Mouse (Mus musculus) hindbrain, embryonic 14.5 days (tissue): ENCODE measurements at regions not wholly inside any gene's neighbourhood (a gene's known extent, or its start where the extent isn't known, plus 50 kb on each side); places are given as distances from the start of the nearest gene placed in this dataset.

Experiments used
- ATAC-seq: fragments of 200-750 bp; cut with Nextera tagmentation; 2 replicates; pipeline ENCODE4 v1.8.0; 2017; ENCODE audit warnings: moderate number of reproducible peaks, mild to moderate bottlenecking, moderate TSS enrichment, moderate library complexity; ENCODE audit not compliant: low FRiP score
- DNase-seq: peaks from one replicate; pipeline ENCODE4 v3.0.0-alpha.2; 2015; ENCODE audit warnings: low spot score
- H3K27ac ChIP-seq: fragments of 300-500 bp; sonication (generic); 2 replicates; pipeline ENCODE4 v1.5.1; 2014; ENCODE audit warnings: mild to moderate bottlenecking, moderate library complexity
- H3K27me3 ChIP-seq: fragments of 300-500 bp; sonication (generic); 2 replicates; pipeline ENCODE4 v1.6.1; 2014; ENCODE audit warnings: mild to moderate bottlenecking, low read length, mixed read lengths; ENCODE audit not compliant: control insufficient read depth, insufficient read depth
- H3K36me3 ChIP-seq: fragments of 300-500 bp; sonication (generic); replicated peaks from 2 replicates; pipeline ENCODE4 v1.6.1; 2014; ENCODE audit not compliant: control insufficient read depth, insufficient read depth
- H3K4me1 ChIP-seq: fragments of 300-500 bp; sonication (generic); replicated peaks from 2 replicates; pipeline ENCODE4 v1.6.1; 2014; ENCODE audit warnings: antibody characterized with exemption, low read length, mixed read lengths; ENCODE audit not compliant: control insufficient read depth, insufficient read depth
- H3K4me2 ChIP-seq: fragments of 300-500 bp; sonication (generic); replicated peaks from 2 replicates; pipeline ENCODE4 v1.6.1; 2014; ENCODE audit warnings: mild to moderate bottlenecking, moderate library complexity
- H3K4me3 ChIP-seq: fragments of 300-500 bp; sonication (generic); replicated peaks from 2 replicates; pipeline ENCODE4 v1.5.1; 2014; ENCODE audit warnings: mild to moderate bottlenecking, low read length
- H3K9ac ChIP-seq: fragments of 300-500 bp; sonication (generic); 2 replicates; pipeline ENCODE4 v1.6.1; 2014
- H3K9me3 ChIP-seq: fragments of 300-500 bp; sonication (generic); 2 replicates; pipeline ENCODE4 v1.6.1; 2016; ENCODE audit warnings: low read length; ENCODE audit not compliant: control insufficient read depth
- WGBS: fragments of 180-500 bp; shearing (Covaris S2); extraction: QIAGEN DNeasy Blood & Tissue Kit; methylation state at CpG from one replicate; pipeline ENCODE4 v1.1.7; 2014; 5-methylcytosine and 5-hydroxymethylcytosine counted together

GRCm38 (mm10) chr10:21492254-21492894 is 100.6 kb upstream of the 1700020N01Rik start:
- Histone ChIP-seq H3K27ac (no peak overlapping the region), H3K4me2 (no peak overlapping the region), H3K9me3 (no peaks in the 10 kb centered on the region), H3K4me1 (no peaks in the 10 kb centered on the region), H3K36me3 (no peaks in the 10 kb centered on the region), H3K9ac (no peak overlapping the region), H3K4me3 (no peak overlapping the region), H3K27me3 (no peaks in the 10 kb centered on the region)
- ATAC-seq = no peak
- 58% methylated on average over 7 of the region's 7 CpGs for WGBS
- DNase-seq = no peak

- no peaks in the 10 kb centered on the region for H3K27me3 ChIP-seq
- WGBS = 10% methylated on average over 1 of the region's 1 CpGs
These were observed 98.4 kb upstream of the 1700020N01Rik start for GRCm38 (mm10) chr10:21494536-21494935.

GRCm38 (mm10) chr10:21497110-21497509 is 95.8 kb upstream of the 1700020N01Rik start:
- no peak overlapping the region for H3K27ac ChIP-seq
- no peaks in the 10 kb centered on the region for H3K36me3 ChIP-seq
- H3K9me3 ChIP-seq = no peaks in the 10 kb centered on the region
- no peak overlapping the region for H3K9ac ChIP-seq
- no peak overlapping the region for H3K4me2 ChIP-seq
- 91% methylated on average over 3 of the region's 3 CpGs for WGBS
- no peaks in the 10 kb centered on the region for H3K4me1 ChIP-seq
- ATAC-seq (no peak), DNase-seq (no peak)
- H3K4me3 ChIP-seq = no peak overlapping the region
- H3K27me3 ChIP-seq = no peaks in the 10 kb centered on the region

More at GRCm38 (mm10) chr10:21494536-21494935, 98.4 kb upstream of the 1700020N01Rik start:
- Histone ChIP-seq H3K27ac (no peak overlapping the region), H3K4me3 (no peak overlapping the region), H3K9me3 (no peaks in the 10 kb centered on the region), H3K4me1 (no peaks in the 10 kb centered on the region), H3K4me2 (no peak overlapping the region), H3K36me3 (no peaks in the 10 kb centered on the region), H3K9ac (no peak overlapping the region)
- DNase-seq (no peak), ATAC-seq (no peak)

GRCm38 (mm10) chr10:21498143-21498542 is 94.8 kb upstream of the 1700020N01Rik start:
- H3K27ac ChIP-seq = no peak overlapping the region
- no peaks in the 10 kb centered on the region for H3K4me1 ChIP-seq
- H3K4me3 ChIP-seq = no peak overlapping the region
- ATAC-seq (no peak), DNase-seq (no peak)
- H3K4me2 ChIP-seq = no peak overlapping the region
- 93% methylated on average over 4 of the region's 4 CpGs for WGBS
- no peaks in the 10 kb centered on the region for H3K9me3 ChIP-seq
- no peak overlapping the region for H3K9ac ChIP-seq
- no peaks in the 10 kb centered on the region for H3K27me3 ChIP-seq
- no peaks in the 10 kb centered on the region for H3K36me3 ChIP-seq

GRCm38 (mm10) chr10:21501658-21502057 is 91.3 kb upstream of the 1700020N01Rik start:
- no peak for ATAC-seq
- H3K27me3 ChIP-seq = no peaks in the 10 kb centered on the region
- H3K27ac ChIP-seq = no peak overlapping the region
- no peaks in the 10 kb centered on the region for H3K4me1 ChIP-seq
- no peaks in the 10 kb centered on the region for H3K36me3 ChIP-seq
- no peak overlapping the region for H3K4me2 ChIP-seq
- H3K9ac ChIP-seq = no peak overlapping the region
- WGBS = 91% methylated on average over 4 of the region's 4 CpGs
- H3K9me3 ChIP-seq = no peaks in the 10 kb centered on the region
- no peak overlapping the region for H3K4me3 ChIP-seq
- no peak for DNase-seq

- DNase-seq = no peak
- no peak overlapping the region for H3K4me2 ChIP-seq
- 90% methylated on average over 3 of the region's 3 CpGs for WGBS
- no peaks in the 10 kb centered on the region for H3K36me3 ChIP-seq
- H3K4me1 ChIP-seq = no peaks in the 10 kb centered on the region
- H3K4me3 ChIP-seq = no peak overlapping the region
- no peak for ATAC-seq
- no peaks in the 10 kb centered on the region for H3K27me3 ChIP-seq
- H3K9ac ChIP-seq = no peak overlapping the region
- H3K27ac ChIP-seq = no peak overlapping the region
- no peaks in the 10 kb centered on the region for H3K9me3 ChIP-seq
These were observed 88.5 kb upstream of the 1700020N01Rik start for GRCm38 (mm10) chr10:21504431-21504830.

- Histone ChIP-seq H3K9ac (no peak overlapping the region), H3K4me2 (no peak overlapping the region), H3K4me3 (no peak overlapping the region), H3K4me1 (no peaks in the 10 kb centered on the region), H3K9me3 (no peaks in the 10 kb centered on the region), H3K36me3 (no peaks in the 10 kb centered on the region), H3K27me3 (no peaks in the 10 kb centered on the region), H3K27ac (no peak overlapping the region)
- no peak for ATAC-seq
- no peak for DNase-seq
- WGBS = 79% methylated on average over 5 of the region's 5 CpGs
These were observed 81.6 kb upstream of the 1700020N01Rik start for GRCm38 (mm10) chr10:21511386-21511785.

- Histone ChIP-seq H3K9me3 (no peaks in the 10 kb centered on the region), H3K27ac (no peak overlapping the region), H3K4me1 (no peaks in the 10 kb centered on the region), H3K36me3 (no peaks in the 10 kb centered on the region), H3K27me3 (no peaks in the 10 kb centered on the region), H3K4me2 (no peak overlapping the region), H3K9ac (no peak overlapping the region), H3K4me3 (no peak overlapping the region)
- 97% methylated on average over 13 of the region's 13 CpGs for WGBS
- ATAC-seq (no peak), DNase-seq (no peak)
These were observed 80.5 kb upstream of the 1700020N01Rik start for GRCm38 (mm10) chr10:21512486-21512885.

- DNase-seq = no peak
- H3K9me3 ChIP-seq = no peaks in the 10 kb centered on the region
- H3K9ac ChIP-seq = no peak overlapping the region
- H3K27ac ChIP-seq = no peak overlapping the region
- no peaks in the 10 kb centered on the region for H3K4me1 ChIP-seq
- H3K36me3 ChIP-seq = no peaks in the 10 kb centered on the region
- no peak overlapping the region for H3K4me2 ChIP-seq
- no peak overlapping the region for H3K4me3 ChIP-seq
- ATAC-seq = no peak
- H3K27me3 ChIP-seq = no peaks in the 10 kb centered on the region
- WGBS = 89% methylated on average over 6 of the region's 6 CpGs
These were observed 75.2 kb upstream of the 1700020N01Rik start for GRCm38 (mm10) chr10:21517721-21518120.

GRCm38 (mm10) chr10:21520854-21521253 is 72.1 kb upstream of the 1700020N01Rik start:
- H3K4me3 ChIP-seq = no peak overlapping the region
- ATAC-seq (no peak), DNase-seq (no peak)
- no peaks in the 10 kb centered on the region for H3K36me3 ChIP-seq
- no peak overlapping the region for H3K4me2 ChIP-seq
- no peak overlapping the region for H3K27ac ChIP-seq
- no peaks in the 10 kb centered on the region for H3K9me3 ChIP-seq
- no peaks in the 10 kb centered on the region for H3K4me1 ChIP-seq
- H3K27me3 ChIP-seq = no peaks in the 10 kb centered on the region
- 88% methylated on average over 9 of the region's 9 CpGs for WGBS
- no peak overlapping the region for H3K9ac ChIP-seq
